Mouse (Mus musculus): ENCODE results near the gene Nabp2.

- no peak for TF ChIP-seq CTCF (IDR thresholded peaks at IDR 0.05; ENCODE audit: borderline replicate concordance, insufficient read depth, low read length)
- no peak for TF ChIP-seq POLR2A (IDR thresholded peaks at IDR 0.05; ENCODE audit: low read depth, low read length)
These were observed 9.7 kb downstream of the Nabp2 start for GRCm38 (mm10) chr10:128401638-128402037.
